Mouse (Mus musculus): Measurements from ENCODE around the gene Lingo2. TPM values are rescaled to one million over a fixed set of nuclear protein-coding genes. Genes with fewer than 3 reads are reported as not detected.
A peak's percentile ranks its signal among the peaks of the same experiment; 100 is the strongest.
"Not testable (repeated sequence)": the region's sequence is repeated elsewhere in the genome, so short reads cannot be mapped to it uniquely, and the experiment has no call there.

Gene Lingo2
- total RNA-seq, 2 experiments from 2014 or later = 83.6 to 88.4 TPM

- intact Hi-C loops (cut with DNase I) = no loop called here
- DNase-seq (ENCODE audit: low spot score in 2 of 2) = peak; percentile 58 to 63
These were observed 765.2 kb downstream of the Lingo2 start for GRCm38 (mm10) chr4:36186231-36186922.

- peak; percentile 21 to 74 for DNase-seq (ENCODE audit: low spot score in 2 of 2)
- intact Hi-C loops (cut with DNase I) = no loop called here
These were observed 767.9 kb downstream of the Lingo2 start for GRCm38 (mm10) chr4:36183643-36184042.

- peak in 1 of 2 experiments; percentile 84 for DNase-seq (ENCODE audit: low spot score in 2 of 2)
- intact Hi-C loops (cut with DNase I) = no loop called here
These were observed 781.4 kb downstream of the Lingo2 start for GRCm38 (mm10) chr4:36170099-36170498.

GRCm38 (mm10) chr4:36131341-36131740, 820.2 kb downstream of the Lingo2 start:
- no peak for DNase-seq (ENCODE audit: low spot score in 2 of 2)
- intact Hi-C loops (cut with DNase I) = no loop called here

GRCm38 (mm10) chr4:36095482-36095881, 856.1 kb downstream of the Lingo2 start:
- no peak for DNase-seq (ENCODE audit: low spot score in 2 of 2)
- intact Hi-C loops (cut with DNase I) = no loop called here

GRCm38 (mm10) chr4:36081095-36081852, 870.3 kb downstream of the Lingo2 start:
- intact Hi-C loops (cut with DNase I) = no loop called here
- DNase-seq (ENCODE audit: low spot score in 2 of 2) = no peak

GRCm38 (mm10) chr4:36078910-36079525, 872.5 kb downstream of the Lingo2 start:
- DNase-seq (ENCODE audit: low spot score in 2 of 2) = no peak
- intact Hi-C loops (cut with DNase I) = no loop called here

- DNase-seq (ENCODE audit: low spot score in 2 of 2); intact Hi-C loops (cut with DNase I): not testable (repeated sequence)
These were observed 886.8 kb downstream of the Lingo2 start for GRCm38 (mm10) chr4:36064701-36065100.

- intact Hi-C loops (cut with DNase I) = no loop called here
- no peak for DNase-seq (ENCODE audit: low spot score in 2 of 2)
These were observed 898.7 kb downstream of the Lingo2 start for GRCm38 (mm10) chr4:36052791-36053376.

GRCm38 (mm10) chr4:36040361-36040760, 911.2 kb downstream of the Lingo2 start:
- intact Hi-C loops (cut with DNase I) = no loop called here
- DNase-seq (ENCODE audit: low spot score in 2 of 2) = peak; percentile 47 to 66

- no peak for DNase-seq (ENCODE audit: low spot score in 2 of 2)
- intact Hi-C loops (cut with DNase I) = no loop called here
These were observed 912.8 kb downstream of the Lingo2 start for GRCm38 (mm10) chr4:36038742-36039141.

GRCm38 (mm10) chr4:36032039-36032438, 919.5 kb downstream of the Lingo2 start:
- intact Hi-C loops (cut with DNase I) = no loop called here
- no peak for DNase-seq (ENCODE audit: low spot score in 2 of 2)

- intact Hi-C loops (cut with DNase I) = no loop called here
- no peak for DNase-seq (ENCODE audit: low spot score in 2 of 2)
These were observed 937.4 kb downstream of the Lingo2 start for GRCm38 (mm10) chr4:36014181-36014580.

- intact Hi-C loops (cut with DNase I) = no loop called here
These were observed 959.4 kb downstream of the Lingo2 start for GRCm38 (mm10) chr4:35992005-35992763.

GRCm38 (mm10) chr4:35986012-35986411, 965.5 kb downstream of the Lingo2 start:
- DNase-seq (ENCODE audit: low spot score in 2 of 2) = no peak
- intact Hi-C loops (cut with DNase I) = no loop called here

More at GRCm38 (mm10) chr4:35992005-35992763, 959.4 kb downstream of the Lingo2 start:
- DNase-seq (ENCODE audit: low spot score in 2 of 2) = no peak

GRCm38 (mm10) chr4:35963532-35963931, 988.0 kb downstream of the Lingo2 start:
- intact Hi-C loops (cut with DNase I) = no loop called here
- no peak for DNase-seq (ENCODE audit: low spot score in 2 of 2)

GRCm38 (mm10) chr4:35951894-35952293, 999.7 kb downstream of the Lingo2 start:
- intact Hi-C loops (cut with DNase I) = no loop called here
- no peak for DNase-seq (ENCODE audit: low spot score in 2 of 2)

GRCm38 (mm10) chr4:35951251-35951650, 1000.3 kb downstream of the Lingo2 start:
- intact Hi-C loops (cut with DNase I) = no loop called here
- no peak for DNase-seq (ENCODE audit: low spot score in 2 of 2)

- DNase-seq (ENCODE audit: low spot score in 2 of 2) = peak; percentile 8 to 56
- intact Hi-C loops (cut with DNase I) = no loop called here
These were observed 1017.4 kb downstream of the Lingo2 start for GRCm38 (mm10) chr4:35934056-35934661.

Measured in left cerebral cortex, postnatal 25 days (tissue).